Mouse (Mus musculus): ENCODE data around the gene Gm11983. TPM values are rescaled to one million over a fixed set of nuclear protein-coding genes. Genes with fewer than 3 reads are reported as not detected.
"Not testable (repeated sequence)": the region's sequence is repeated elsewhere in the genome, so short reads cannot be mapped to it uniquely, and the experiment has no call there.

The Gm11983 gene
- total RNA-seq (2015) (not detected in 2 replicates), total RNA-seq (2017) (not detected in 2 replicates)

DNA sequence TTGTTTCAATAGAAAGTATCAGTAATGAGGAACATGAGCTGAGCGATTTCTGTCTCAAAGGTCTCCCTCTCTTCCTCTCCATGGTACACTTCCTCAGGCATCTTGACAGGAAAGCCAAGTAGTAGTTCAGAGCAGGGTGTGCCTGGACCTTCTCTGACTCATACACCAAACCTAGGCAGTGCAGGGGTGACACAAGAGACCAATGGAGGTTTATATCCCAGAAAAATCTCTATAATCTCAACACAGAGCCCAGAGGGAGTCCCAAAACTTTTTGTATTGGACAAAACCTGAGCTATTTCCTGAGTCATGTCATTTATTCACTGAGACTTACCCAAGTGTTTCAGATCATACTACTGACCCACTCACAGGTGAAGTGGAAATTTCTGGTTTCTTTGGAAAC lies at the start of gene Gm11983:
Gm11983 (minus strand) TSS at position 101 of the 400 bp plus-strand sequence.
- ATAC-seq (replicated peaks; ENCODE audit: poor library complexity), result no peak

GRCm38 (mm10) chr11:6883045-6883444 lies 45.6 kb upstream of the Gm11983 start:
- not testable (repeated sequence) for ATAC-seq (replicated peaks; ENCODE audit: poor library complexity)

DNA sequence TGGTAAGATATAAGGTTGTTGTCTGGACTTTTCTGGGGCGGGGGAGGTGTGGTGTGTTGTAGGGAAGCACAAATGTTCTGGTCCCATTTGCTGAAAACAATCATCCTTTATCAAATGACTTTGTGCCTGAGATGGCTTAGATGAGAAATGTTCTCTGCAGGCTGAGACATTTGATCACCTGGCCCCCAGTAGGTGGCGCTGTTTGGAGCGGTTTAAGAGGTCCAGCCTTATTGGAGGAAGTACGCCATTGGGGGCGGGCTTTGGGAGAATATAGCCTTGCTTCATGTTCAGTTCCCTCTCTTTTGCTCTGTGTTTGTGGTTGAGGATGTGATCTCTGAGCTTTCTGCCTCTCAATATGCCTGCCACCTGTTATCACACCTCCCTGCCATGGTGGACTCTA lies 44.2 kb upstream of the Gm11983 start:
- ATAC-seq (replicated peaks; ENCODE audit: poor library complexity), result no peak

GRCm38 (mm10) chr11:6877740-6878139 lies 40.3 kb upstream of the Gm11983 start:
- ATAC-seq (replicated peaks; ENCODE audit: poor library complexity), result no peak

GRCm38 (mm10) chr11:6870947-6871346 lies 33.5 kb upstream of the Gm11983 start:
- no peak for ATAC-seq (replicated peaks; ENCODE audit: poor library complexity)

- ATAC-seq (replicated peaks; ENCODE audit: poor library complexity), result no peak
Observed at GRCm38 (mm10) chr11:6865536-6865935, 28.1 kb upstream of the Gm11983 start.

- ATAC-seq (replicated peaks; ENCODE audit: poor library complexity), result no peak
Observed at GRCm38 (mm10) chr11:6862185-6862584, 24.7 kb upstream of the Gm11983 start.

DNA sequence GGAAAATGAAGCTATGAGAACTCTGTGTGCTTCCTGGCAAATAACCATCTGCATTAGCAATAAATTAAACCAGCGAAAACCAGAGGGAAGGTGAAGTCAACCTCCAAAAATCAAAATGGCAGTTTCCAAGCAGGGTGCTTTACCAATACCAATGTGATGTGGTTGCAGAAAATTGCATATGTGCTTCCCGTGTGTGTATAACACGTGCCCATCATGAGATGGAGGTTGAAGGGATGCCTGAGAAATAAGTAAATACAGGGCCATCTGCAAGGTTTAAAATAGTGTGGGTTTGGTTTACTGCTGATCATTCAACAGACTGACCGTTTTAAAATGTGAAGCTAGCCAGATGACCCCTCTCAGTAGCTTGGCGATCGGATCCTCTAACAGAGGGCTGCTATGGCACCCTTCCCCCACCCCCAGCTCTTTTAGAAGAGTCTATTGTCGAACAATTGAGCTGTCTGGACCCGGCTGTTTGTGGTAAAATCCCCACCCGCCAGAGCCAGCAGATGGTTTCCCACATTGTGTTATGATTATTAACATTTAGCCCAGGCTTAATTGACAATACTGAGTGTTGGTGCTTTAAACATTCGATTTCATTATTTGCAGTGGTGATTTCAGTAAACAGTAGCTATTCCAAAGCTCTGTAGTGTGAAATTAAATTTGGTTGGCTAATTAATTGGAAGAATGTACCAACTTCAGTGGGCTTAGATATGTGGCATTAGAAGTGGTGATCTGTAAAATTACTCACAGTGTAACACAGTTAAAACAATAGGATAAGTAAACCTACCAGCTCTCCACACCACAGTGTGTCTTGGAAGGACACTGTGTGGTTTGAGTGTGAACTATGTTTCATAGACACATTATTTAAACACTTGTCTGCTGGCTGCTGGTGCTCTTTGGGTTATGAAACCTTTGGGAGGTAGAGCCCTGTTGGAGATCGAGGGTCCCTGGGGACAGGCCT lies 22.7 kb upstream of the Gm11983 start:
- no peak for ATAC-seq (replicated peaks; ENCODE audit: poor library complexity)

GRCm38 (mm10) chr11:6859096-6859495 lies 21.6 kb upstream of the Gm11983 start:
- ATAC-seq (replicated peaks; ENCODE audit: poor library complexity), result no peak

GRCm38 (mm10) chr11:6855942-6856341 lies 18.5 kb upstream of the Gm11983 start:
- no peak for ATAC-seq (replicated peaks; ENCODE audit: poor library complexity)

DNA sequence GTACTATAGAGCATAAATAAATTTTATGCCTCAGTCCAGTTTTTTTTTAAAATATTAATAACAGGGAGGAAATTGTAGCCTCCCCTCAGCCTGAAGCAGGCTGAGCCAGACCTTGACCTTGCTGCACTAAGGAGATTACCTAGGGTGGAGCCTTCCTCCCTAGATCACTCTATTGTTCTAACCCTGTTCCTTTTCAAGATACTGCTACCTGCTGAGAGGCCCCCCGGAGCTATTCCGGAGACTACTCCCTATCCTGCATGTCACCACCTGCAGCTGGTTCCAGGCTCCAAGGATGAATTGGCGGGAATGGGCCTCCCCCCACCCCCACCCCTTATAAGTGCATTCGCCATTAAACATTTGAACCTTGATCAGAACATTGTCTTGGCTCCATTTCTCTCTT lies 15.9 kb upstream of the Gm11983 start:
- ATAC-seq (replicated peaks; ENCODE audit: poor library complexity), result not testable (repeated sequence)

GRCm38 (mm10) chr11:6843831-6844230 lies 6.4 kb upstream of the Gm11983 start:
- ATAC-seq (replicated peaks; ENCODE audit: poor library complexity), result no peak

DNA sequence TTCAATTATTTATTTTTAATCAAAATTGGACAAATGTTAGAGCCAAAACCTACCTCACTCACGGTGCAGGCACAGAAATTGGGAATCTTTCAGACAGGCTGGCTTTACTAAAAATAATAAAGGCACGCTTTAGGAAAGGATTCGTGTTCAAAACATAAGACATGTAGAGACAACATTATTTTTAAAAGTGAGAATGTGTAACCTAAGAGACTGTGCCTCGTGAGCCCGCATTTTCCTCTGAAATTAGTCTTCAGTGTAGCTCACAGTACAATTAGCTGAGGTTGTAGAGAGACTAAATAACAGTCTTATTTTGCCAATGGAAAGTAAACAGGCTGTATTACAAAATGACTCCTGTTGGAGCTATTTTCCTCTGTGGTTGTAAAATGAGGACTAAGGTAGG lies 4.7 kb upstream of the Gm11983 start:
- ATAC-seq (replicated peaks; ENCODE audit: poor library complexity), result no peak

GRCm38 (mm10) chr11:6840775-6841174 lies 3.3 kb upstream of the Gm11983 start:
- ATAC-seq (replicated peaks; ENCODE audit: poor library complexity), result no peak

DNA sequence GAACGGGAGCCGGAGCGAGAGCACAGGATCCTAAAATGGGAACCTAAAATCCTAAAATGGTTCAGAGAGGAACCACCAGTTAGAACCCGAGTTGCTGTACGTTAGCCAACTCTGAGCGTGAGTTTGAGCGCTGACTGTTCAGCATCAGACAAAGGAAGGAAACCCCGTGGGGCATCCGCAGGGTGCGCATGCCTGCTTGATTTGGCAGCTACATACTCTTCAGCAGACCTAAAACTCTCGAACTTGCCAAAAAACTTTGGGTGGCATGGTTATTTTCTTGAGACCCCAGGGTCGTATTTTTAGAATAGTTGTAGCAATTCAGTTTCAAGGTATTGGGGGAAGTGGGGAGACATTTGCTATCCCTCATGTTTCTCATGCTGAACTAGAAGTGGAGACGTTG lies 2.8 kb downstream of the Gm11983 start:
- ATAC-seq (replicated peaks; ENCODE audit: poor library complexity), result no peak

GRCm38 (mm10) chr11:6833731-6834130 lies 3.7 kb downstream of the Gm11983 start:
- no peak for ATAC-seq (replicated peaks; ENCODE audit: poor library complexity)

GRCm38 (mm10) chr11:6831931-6832330 lies 5.5 kb downstream of the Gm11983 start:
- ATAC-seq (replicated peaks; ENCODE audit: poor library complexity), result no peak

- ATAC-seq (replicated peaks; ENCODE audit: poor library complexity), result no peak
Observed at GRCm38 (mm10) chr11:6828196-6828595, 9.3 kb downstream of the Gm11983 start.

- ATAC-seq (replicated peaks; ENCODE audit: poor library complexity), result no peak
Observed at GRCm38 (mm10) chr11:6826157-6826556, 11.3 kb downstream of the Gm11983 start.

GRCm38 (mm10) chr11:6823176-6823575 lies 14.3 kb downstream of the Gm11983 start:
- no peak for ATAC-seq (replicated peaks; ENCODE audit: poor library complexity)

DNA sequence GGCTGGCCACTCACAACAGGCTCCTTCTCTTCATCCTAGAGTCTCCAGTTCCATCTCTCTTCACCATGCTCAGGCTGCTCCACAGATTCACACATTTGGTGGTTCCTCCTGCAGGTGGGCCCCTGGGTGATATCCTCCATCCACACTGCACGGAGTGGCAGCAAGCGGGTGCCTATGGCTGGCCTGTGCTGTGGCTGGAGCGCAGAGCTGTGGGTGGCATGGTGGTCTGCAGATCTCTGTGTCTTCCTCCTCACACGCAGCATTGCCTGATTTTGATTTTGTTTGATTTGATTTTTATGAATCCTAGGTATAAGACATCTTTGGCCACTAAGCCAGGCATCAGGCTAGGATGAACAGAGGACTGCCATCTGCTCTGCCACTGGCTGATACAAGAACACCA lies 23.0 kb downstream of the Gm11983 start:
- ATAC-seq (replicated peaks; ENCODE audit: poor library complexity), result no peak

- ATAC-seq (replicated peaks; ENCODE audit: poor library complexity), result not testable (repeated sequence)
Observed at GRCm38 (mm10) chr11:6802879-6803278, 34.6 kb downstream of the Gm11983 start.

All from megakaryocyte progenitor cell, adult 5-6 weeks (primary cell).